Mouse (Mus musculus): ENCODE data around the gene Psmd9.

- peak; percentile 100 for TF ChIP-seq CTCF (conservative IDR thresholded peaks at IDR 0.05; ENCODE audit: low read length)
- TF ChIP-seq POU5F1 (IDR thresholded peaks at IDR 0.05; ENCODE audit: borderline replicate concordance, low read length) = no peak
- TF ChIP-seq NANOG (IDR thresholded peaks at IDR 0.05; ENCODE audit: borderline replicate concordance, low read length) = no peak
Measured at GRCm38 (mm10) chr5:123133083-123133783, 36.0 kb upstream of the Psmd9 start.

Data from E14TG2a.4 (cell line).